ENCODE assay signal across 9 mouse cellular contexts in genomic region chr4:133820806-133821560, GRCm38 (mm10).
A peak's percentile ranks its signal among the peaks of the same experiment; 100 is the strongest.
DNase-seq lines count a peak whose midpoint lies in the region; ATAC-seq and TF ChIP-seq lines count a peak whose summit lies in the region.
"Had no signal": no experiment of that assay in that cellular context is flagged by ENCODE, and none has a peak within 500 bp of the region (broad histone marks: within the 10 kb centered on the region; RNA-seq: fewer than 3 reads in every experiment).

No protein-coding gene starts in this region.

- ATAC-seq in heart, embryonic 13.5 days (ENCODE audit: extremely low read depth, insufficient number of reproducible peaks, low FRiP score, low TSS enrichment): no peak
- ATAC-seq in embryonic facial prominence, embryonic 14.5 days (ENCODE audit: low read depth): no peak
- no peak for ATAC-seq in limb, embryonic 15.5 days (ENCODE audit: insufficient number of reproducible peaks, low FRiP score, low TSS enrichment, low read depth)
- ATAC-seq in forebrain, embryonic 15.5 days (replicated peaks): no peak

- peaks cover 13% of the 10 kb centered on the region for H3K4me1 ChIP-seq in heart, embryonic 13.5 days
- H3K4me1 ChIP-seq in E14TG2a.4 (replicated peaks; ENCODE audit: low read depth, low read length): peaks cover 62% of the 10 kb centered on the region
- peaks cover 9% of the 10 kb centered on the region for H3K4me1 ChIP-seq in embryonic facial prominence, embryonic 14.5 days (ENCODE audit: control insufficient read depth, insufficient read depth, low read length)
- peaks cover 16% of the 10 kb centered on the region for H3K4me1 ChIP-seq in limb, embryonic 15.5 days
- H3K4me1 ChIP-seq in forebrain, embryonic 15.5 days: peaks cover 3% of the 10 kb centered on the region; the same call in 1 of the 2 replicates

- H3K9me3 ChIP-seq in heart, embryonic 13.5 days: no peaks in the 10 kb centered on the region
- H3K9me3 ChIP-seq in E14TG2a.4 (ENCODE audit: low read length): no peaks in the 10 kb centered on the region
- H3K9me3 ChIP-seq in embryonic facial prominence, embryonic 14.5 days (ENCODE audit: control insufficient read depth, low read length): no peaks in the 10 kb centered on the region
- H3K9me3 ChIP-seq in limb, embryonic 15.5 days: no peaks in the 10 kb centered on the region
- no peaks in the 10 kb centered on the region for H3K9me3 ChIP-seq in forebrain, embryonic 15.5 days
- H3K9me3 ChIP-seq: embryonic facial prominence, embryonic 12.5 days had no signal

- H3K4me3 ChIP-seq in heart, embryonic 13.5 days: no peak overlapping the region
- H3K4me3 ChIP-seq in E14TG2a.4 (replicated peaks; ENCODE audit: low read length): peak overlapping the region; percentile 71
- H3K4me3 ChIP-seq in embryonic facial prominence, embryonic 14.5 days (ENCODE audit: low read depth, low read length): no peak overlapping the region
- no peak overlapping the region for H3K4me3 ChIP-seq in limb, embryonic 15.5 days
- H3K4me3 ChIP-seq in forebrain, embryonic 15.5 days: no peak overlapping the region
- H3K4me3 ChIP-seq: embryonic facial prominence, embryonic 12.5 days had no signal

- no peak for DNase-seq in heart, adult 8-10 months (ENCODE audit: low spot score)
- no peak for DNase-seq in embryonic facial prominence, embryonic 14.5 days (ENCODE audit: low spot score)
- no peak for DNase-seq in embryo, embryonic 11 days
- no peak for DNase-seq in testis, postnatal 10 days (ENCODE audit: low spot score)

- no peak overlapping the region for H3K27ac ChIP-seq in heart, embryonic 13.5 days (replicated peaks)
- H3K27ac ChIP-seq in embryonic facial prominence, embryonic 14.5 days (replicated peaks; ENCODE audit: low read depth, low read length): 0 out of 2 replicates have a peak overlapping the region, but pooled peaks have one; percentile 25
- H3K27ac ChIP-seq in limb, embryonic 15.5 days: peak overlapping the region; percentile 17; the same call in 1 of the 2 replicates
- no peak overlapping the region for H3K27ac ChIP-seq in forebrain, embryonic 15.5 days (replicated peaks)
- H3K27ac ChIP-seq: embryonic facial prominence, embryonic 12.5 days had no signal

- H3K4me2 ChIP-seq in heart, embryonic 13.5 days: peak overlapping the region; percentile 13
- no peak overlapping the region for H3K4me2 ChIP-seq in embryonic facial prominence, embryonic 14.5 days (ENCODE audit: low read depth, low read length)
- H3K4me2 ChIP-seq in limb, embryonic 15.5 days: no peak overlapping the region
- no peak overlapping the region for H3K4me2 ChIP-seq in forebrain, embryonic 15.5 days (replicated peaks)
- H3K4me2 ChIP-seq: embryonic facial prominence, embryonic 12.5 days had no signal

- 45% methylated on average over 9 of the region's 9 CpGs for WGBS in heart, embryonic 13.5 days
- 27% methylated on average over 7 of the region's 9 CpGs for WGBS in embryonic facial prominence, embryonic 14.5 days
- WGBS in limb, embryonic 15.5 days: 42% methylated on average over 9 of the region's 9 CpGs
- 42% methylated on average over 9 of the region's 9 CpGs for WGBS in forebrain, embryonic 15.5 days

- TF ChIP-seq CTCF in E14TG2a.4 (conservative IDR thresholded peaks at IDR 0.05; ENCODE audit: low read length): no peak

- no peak overlapping the region; the same call in 1 of the 2 replicates for H3K9ac ChIP-seq in heart, embryonic 13.5 days
- 0 out of 2 replicates have a peak overlapping the region, but pooled peaks have one; percentile 26 for H3K9ac ChIP-seq in embryonic facial prominence, embryonic 14.5 days (ENCODE audit: low read depth, low read length)
- H3K9ac ChIP-seq in limb, embryonic 15.5 days: no peak overlapping the region
- no peak overlapping the region for H3K9ac ChIP-seq in forebrain, embryonic 15.5 days (replicated peaks)
- H3K9ac ChIP-seq: embryonic facial prominence, embryonic 12.5 days had no signal

- no peaks in the 10 kb centered on the region for H3K36me3 ChIP-seq in heart, embryonic 13.5 days
- no peaks in the 10 kb centered on the region for H3K36me3 ChIP-seq in E14TG2a.4 (ENCODE audit: insufficient read depth, low read length)
- no peaks in the 10 kb centered on the region for H3K36me3 ChIP-seq in embryonic facial prominence, embryonic 14.5 days (ENCODE audit: control insufficient read depth, insufficient read depth, low read length)
- no peaks in the 10 kb centered on the region for H3K36me3 ChIP-seq in limb, embryonic 15.5 days
- H3K36me3 ChIP-seq in forebrain, embryonic 15.5 days: no peaks in the 10 kb centered on the region
- H3K36me3 ChIP-seq: embryonic facial prominence, embryonic 12.5 days had no signal

- no peaks in the 10 kb centered on the region for H3K27me3 ChIP-seq in heart, embryonic 13.5 days (replicated peaks)
- H3K27me3 ChIP-seq in E14TG2a.4 (ENCODE audit: insufficient read depth, low read length): no peaks in the 10 kb centered on the region
- no peaks in the 10 kb centered on the region for H3K27me3 ChIP-seq in embryonic facial prominence, embryonic 14.5 days (replicated peaks; ENCODE audit: control insufficient read depth, insufficient read depth, low read length)
- H3K27me3 ChIP-seq in limb, embryonic 15.5 days: no peaks in the 10 kb centered on the region
- no peaks in the 10 kb centered on the region for H3K27me3 ChIP-seq in forebrain, embryonic 15.5 days
- H3K27me3 ChIP-seq: embryonic facial prominence, embryonic 12.5 days had no signal

Comparison
In these comparisons a context has a peak if more than half of its experiments do, and no peak if none do; other contexts are left out.
1. H3K27ac ChIP-seq: peak in embryonic facial prominence, embryonic 14.5 days (single experiment) and limb, embryonic 15.5 days (single experiment); none in heart, embryonic 13.5 days (single experiment) and forebrain, embryonic 15.5 days (single experiment).